Mouse (Mus musculus): ENCODE data around the gene Gm14296. TPM values are rescaled to one million over a fixed set of nuclear protein-coding genes. Genes with fewer than 3 reads are reported as not detected.
"Not testable (repeated sequence)": the region's sequence is repeated elsewhere in the genome, so short reads cannot be mapped to it uniquely, and the experiment has no call there.

Gene Gm14296
- 8.6 TPM in 2 replicates for polyA plus RNA-seq (2014; fragmentation: Nextera tagmentation; extraction: Ambion mirVana)

GRCm38 (mm10) chr2:176927709-176928108, at the start of gene Gm14296:
Gene Gm14296 (minus strand): TSS chr2:176927809.
- not testable (repeated sequence) for H3K4me3 ChIP-seq (ENCODE audit: control insufficient read depth in 1 of 2, insufficient read depth in 1 of 2, low read depth in 1 of 2, low read length in 2 of 2); H3K9me3 ChIP-seq (ENCODE audit: control insufficient read depth, low read length); H3K27me3 ChIP-seq (ENCODE audit: control insufficient read depth, insufficient read depth, low read length); H3K27ac ChIP-seq (replicated peaks in 1 of 2; ENCODE audit: control insufficient read depth in 1 of 2, insufficient read depth in 1 of 2, low read depth in 2 of 2, low read length in 2 of 2); H3K4me2 ChIP-seq (ENCODE audit: low read length); H3K4me1 ChIP-seq (ENCODE audit: control insufficient read depth in 2 of 2, insufficient read depth in 2 of 2, low read length in 2 of 2); H3K36me3 ChIP-seq (ENCODE audit: control insufficient read depth, insufficient read depth, low read length); ATAC-seq (ENCODE audit: insufficient number of reproducible peaks, insufficient read depth, low FRiP score, low read depth); H3K9ac ChIP-seq (ENCODE audit: low read length)
- WGBS = no CpG with 5 or more reads among the region's 2 CpGs

DNA sequence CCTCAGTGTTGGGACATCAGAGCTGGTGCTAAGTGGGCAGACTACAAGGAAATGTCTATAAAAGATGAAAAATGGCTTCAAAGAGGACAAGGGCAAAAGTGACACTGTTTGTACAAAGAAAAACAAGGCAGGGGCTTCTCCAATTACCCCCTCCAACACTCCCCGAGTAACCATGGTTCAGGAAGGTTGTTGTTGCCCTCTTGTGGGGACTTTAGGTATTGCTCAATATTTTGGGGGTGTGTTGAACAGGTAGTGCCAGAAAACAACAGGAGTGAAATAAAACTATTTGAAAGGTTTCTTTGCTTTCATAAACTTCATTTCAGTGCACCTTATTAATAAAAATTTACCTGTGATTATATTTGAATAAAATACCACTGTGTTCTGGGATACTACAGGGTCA, 22.1 kb downstream of the Gm14296 start:
- H3K4me2 ChIP-seq (ENCODE audit: low read length); H3K9ac ChIP-seq (ENCODE audit: low read length); H3K36me3 ChIP-seq (ENCODE audit: control insufficient read depth, insufficient read depth, low read length); H3K27me3 ChIP-seq (ENCODE audit: control insufficient read depth, insufficient read depth, low read length); H3K27ac ChIP-seq (replicated peaks in 1 of 2; ENCODE audit: control insufficient read depth in 1 of 2, insufficient read depth in 1 of 2, low read depth in 2 of 2, low read length in 2 of 2); H3K9me3 ChIP-seq (ENCODE audit: control insufficient read depth, low read length); H3K4me3 ChIP-seq (ENCODE audit: control insufficient read depth in 1 of 2, insufficient read depth in 1 of 2, low read depth in 1 of 2, low read length in 2 of 2); ATAC-seq (ENCODE audit: insufficient number of reproducible peaks, insufficient read depth, low FRiP score, low read depth); H3K4me1 ChIP-seq (ENCODE audit: control insufficient read depth in 2 of 2, insufficient read depth in 2 of 2, low read length in 2 of 2): not testable (repeated sequence)
- WGBS = no CpG with 5 or more reads among the region's 1 CpGs

Other genes with a start within 250 kb of the Gm14296 start
- gene Gm14305, start 219.5 kb downstream of the Gm14296 start, polyA plus RNA-seq (2014; fragmentation: Nextera tagmentation; extraction: Ambion mirVana) = 23.7 and 26.9 TPM in 2 replicates
- 16.5 and 20.6 TPM in 2 replicates for gene Gm14295, start 129.2 kb downstream of the Gm14296 start, polyA plus RNA-seq (2014; fragmentation: Nextera tagmentation; extraction: Ambion mirVana)
- not detected in 2 replicates for gene Gm14408, start 96.7 kb downstream of the Gm14296 start, polyA plus RNA-seq (2014; fragmentation: Nextera tagmentation; extraction: Ambion mirVana)
- gene Gm14419, start 73.1 kb upstream of the Gm14296 start, polyA plus RNA-seq (2014; fragmentation: Nextera tagmentation; extraction: Ambion mirVana) = 13.3 and 15.3 TPM in 2 replicates
- 0.26 TPM in 1 of 2 replicates, not detected in the other for gene Gm14401, start 146.5 kb upstream of the Gm14296 start, polyA plus RNA-seq (2014; fragmentation: Nextera tagmentation; extraction: Ambion mirVana)